Mouse (Mus musculus): ENCODE results near the gene Swt1.

The Swt1 gene

DNA sequence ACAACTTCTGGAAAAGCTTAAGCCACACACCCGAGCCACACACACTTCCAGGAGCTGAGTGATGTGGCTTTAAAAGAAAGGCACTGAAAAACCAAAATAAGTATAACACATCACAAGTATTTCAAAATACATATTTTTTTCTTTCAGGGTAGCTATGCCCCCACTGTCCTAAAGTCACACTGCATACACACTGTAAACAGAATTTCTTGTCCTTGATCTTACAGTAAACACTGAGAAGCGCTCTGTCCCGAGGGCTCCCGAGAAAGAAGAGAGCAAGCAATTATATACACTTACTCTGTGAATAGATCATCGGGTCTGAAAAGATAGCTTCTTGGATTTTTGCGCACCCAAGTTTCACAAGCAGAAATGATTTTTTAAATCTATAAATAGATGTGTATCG, 109.0 kb downstream of the Swt1 start:
- DNase-seq (ENCODE audit: low read depth) = no peak

Measured in c-Kit-positive CD71-positive TER-119-negative erythroid progenitor cells, embryonic 14.5 days (primary cell).